Mouse (Mus musculus): Measurements from ENCODE around the gene Dll3.

DNA sequence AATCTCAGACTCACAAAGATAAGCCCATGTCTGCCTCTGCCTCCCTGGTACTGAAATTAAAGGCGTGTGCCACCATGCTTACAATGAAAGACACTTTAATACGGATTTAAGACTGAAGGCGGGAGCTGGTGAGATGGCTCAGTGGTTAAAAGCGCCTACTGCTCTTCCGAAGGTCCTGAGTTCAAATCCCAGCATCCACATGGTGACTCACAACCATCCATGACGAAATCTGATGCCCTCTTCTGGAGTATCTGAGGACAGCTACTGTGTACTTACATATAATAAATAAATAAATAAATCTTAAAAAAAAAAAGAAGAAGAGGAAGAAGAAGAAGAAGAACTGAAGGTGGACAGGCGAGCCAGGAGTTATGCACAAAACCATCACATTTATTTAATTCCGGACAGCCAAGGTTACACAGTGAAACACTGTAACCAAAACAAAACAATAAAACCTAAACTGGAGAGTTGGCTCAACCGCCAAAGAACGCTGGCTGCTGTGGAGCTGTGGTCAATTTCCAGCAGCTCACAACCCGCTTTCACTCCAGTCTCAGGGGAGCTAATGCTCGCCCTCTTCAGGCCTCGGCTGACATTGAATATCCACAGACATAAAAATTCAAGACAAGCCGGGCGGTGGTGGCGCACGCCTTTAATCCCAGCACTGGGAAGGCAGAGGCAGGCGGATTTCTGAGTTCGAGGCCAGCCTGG, 37.3 kb upstream of the Dll3 start:
- TF ChIP-seq E2F4 (IDR thresholded peaks at IDR 0.05; ENCODE audit: insufficient read depth) (no peak), POLR2A (IDR thresholded peaks at IDR 0.05; ENCODE audit: insufficient read length, low read depth) (no peak), MYOD1 (IDR thresholded peaks at IDR 0.05; ENCODE audit: control insufficient read depth in 1 of 3, insufficient read length in 2 of 3, low read depth in 2 of 3) (no peak), CEBPB (IDR thresholded peaks at IDR 0.05; ENCODE audit: insufficient read depth, poor library complexity, severe bottlenecking) (no peak), MYOG (IDR thresholded peaks at IDR 0.05; ENCODE audit: control insufficient read depth in 1 of 3, insufficient read depth in 1 of 3, insufficient read length in 2 of 3, low read depth in 2 of 3) (no peak), MAX (IDR thresholded peaks at IDR 0.05; ENCODE audit: low read depth) (no peak)

All from myocyte (in vitro differentiated cells).